Mouse (Mus musculus) cerebellum, adult 2 months (tissue): ENCODE measurements at regions not wholly inside any gene's neighbourhood (a gene's known extent, or its start where the extent isn't known, plus 50 kb on each side); places are given as distances from the start of the nearest gene placed in this dataset.

Experiments used
- DNase-seq, 2 experiments: peaks; one replicate each; pipeline ENCODE4 v3.0.0; 2021
- H3K27ac ChIP-seq: fragments of 200-500 bp; 2 replicates; pipeline ENCODE4 v1.5.1; 2012; ENCODE audit warnings: low read length, control low read depth, inconsistent platforms; ENCODE audit not compliant: insufficient read depth
- H3K27me3 ChIP-seq: fragments of 200-500 bp; 2 replicates; pipeline ENCODE4 v1.6.1; 2012; ENCODE audit warnings: inconsistent platforms, mild to moderate bottlenecking, low read length, moderate library complexity; ENCODE audit not compliant: control insufficient read depth, insufficient read depth
- H3K4me1 ChIP-seq: fragments of 200-500 bp; 2 replicates; pipeline ENCODE4 v1.6.1; 2011; ENCODE audit warnings: low read length; ENCODE audit not compliant: control insufficient read depth, insufficient read depth
- H3K4me3 ChIP-seq: fragments of 200-500 bp; replicated peaks from 2 replicates; pipeline ENCODE3; 2011; ENCODE audit warnings: mild to moderate bottlenecking, low read depth, low read length, control low read depth; ENCODE audit not compliant: insufficient read depth
- CTCF ChIP-seq: fragments of 200-500 bp; IDR thresholded peaks from 2 replicates; pipeline ENCODE4 v1.5.1; 2011; ENCODE audit warnings: low read depth, mild to moderate bottlenecking, control low read depth, low read length, moderate library complexity, borderline replicate concordance; ENCODE audit not compliant: insufficient read depth
- POLR2A ChIP-seq: fragments of 200-500 bp; IDR thresholded peaks from 2 replicates; pipeline ENCODE4 v1.6.1; 2011; ENCODE audit warnings: low read length, control low read depth, borderline replicate concordance; ENCODE audit not compliant: insufficient read depth
- WGBS: fragments of 180-500 bp; shearing (Covaris S2); methylation state at CpG from one replicate; pipeline ENCODE4 v1.1.7; 2018; 5-methylcytosine and 5-hydroxymethylcytosine counted together

GRCm38 (mm10) chr10:25857954-25858616, 220.0 kb upstream of the Gm9767 start:
- H3K27me3 ChIP-seq, result no peaks in the 10 kb centered on the region
- no peak overlapping the region for H3K27ac ChIP-seq
- 30% methylated on average over 10 of the region's 10 CpGs for WGBS
- H3K4me3 ChIP-seq, result no peak overlapping the region
- TF ChIP-seq CTCF (no peak), POLR2A (no peak)
- no peaks in the 10 kb centered on the region for H3K4me1 ChIP-seq
- DNase-seq, result no peak

- Histone ChIP-seq H3K4me1 (no peaks in the 10 kb centered on the region), H3K27ac (no peak overlapping the region), H3K27me3 (no peaks in the 10 kb centered on the region), H3K4me3 (no peak overlapping the region)
- DNase-seq, result no peak
- TF ChIP-seq CTCF, result no peak
- no peak for TF ChIP-seq POLR2A
These were observed 233.7 kb upstream of the Gm9767 start for GRCm38 (mm10) chr10:25844348-25844747.

- no peak overlapping the region for H3K4me3 ChIP-seq
- no peak overlapping the region for H3K27ac ChIP-seq
- WGBS, result 86% methylated on average over 2 of the region's 2 CpGs
- no peak for DNase-seq
- H3K4me1 ChIP-seq, result no peaks in the 10 kb centered on the region
- no peaks in the 10 kb centered on the region for H3K27me3 ChIP-seq
- TF ChIP-seq POLR2A (no peak), CTCF (no peak)
These were observed 248.8 kb upstream of the Gm9767 start for GRCm38 (mm10) chr10:25829275-25829674.

- Histone ChIP-seq H3K4me3 (no peak overlapping the region), H3K27me3 (no peaks in the 10 kb centered on the region), H3K4me1 (no peaks in the 10 kb centered on the region), H3K27ac (no peak overlapping the region)
- DNase-seq, result no peak
- 78% methylated on average over 3 of the region's 3 CpGs for WGBS
- TF ChIP-seq POLR2A (no peak), CTCF (no peak)
These were observed 268.2 kb upstream of the Smlr1 start for GRCm38 (mm10) chr10:25804223-25804622.

GRCm38 (mm10) chr10:25801499-25801898, 265.4 kb upstream of the Smlr1 start:
- H3K27me3 ChIP-seq, result no peaks in the 10 kb centered on the region
- no peak overlapping the region for H3K4me3 ChIP-seq
- H3K27ac ChIP-seq, result no peak overlapping the region
- TF ChIP-seq POLR2A (no peak), CTCF (no peak)
- no peaks in the 10 kb centered on the region for H3K4me1 ChIP-seq
- no peak for DNase-seq
- WGBS, result 78% methylated on average over 2 of the region's 2 CpGs

- TF ChIP-seq POLR2A, result no peak
- TF ChIP-seq CTCF, result no peak
- H3K27me3 ChIP-seq, result no peaks in the 10 kb centered on the region
- DNase-seq, result no peak
- H3K4me3 ChIP-seq, result no peak overlapping the region
- H3K27ac ChIP-seq, result no peak overlapping the region
- no peaks in the 10 kb centered on the region for H3K4me1 ChIP-seq
- 55% methylated on average over 2 of the region's 2 CpGs for WGBS
These were observed 262.8 kb upstream of the Smlr1 start for GRCm38 (mm10) chr10:25798881-25799280.

- WGBS, result 6% methylated on average over 3 of the region's 3 CpGs
- TF ChIP-seq POLR2A, result no peak
- no peak for TF ChIP-seq CTCF
These were observed 254.3 kb upstream of the Smlr1 start for GRCm38 (mm10) chr10:25790363-25790821.

GRCm38 (mm10) chr10:25788660-25789059, 252.6 kb upstream of the Smlr1 start:
- DNase-seq, result no peak
- Histone ChIP-seq H3K4me1 (no peaks in the 10 kb centered on the region), H3K4me3 (no peak overlapping the region), H3K27me3 (no peaks in the 10 kb centered on the region), H3K27ac (no peak overlapping the region)
- 91% methylated on average over 6 of the region's 6 CpGs for WGBS
- TF ChIP-seq POLR2A (no peak), CTCF (no peak)

More at GRCm38 (mm10) chr10:25790363-25790821, 254.3 kb upstream of the Smlr1 start:
- Histone ChIP-seq H3K4me3 (no peak overlapping the region), H3K27me3 (no peaks in the 10 kb centered on the region), H3K27ac (no peak overlapping the region), H3K4me1 (no peaks in the 10 kb centered on the region)
- DNase-seq, result peak in 1 of 2 experiments; percentile 3
